Mouse (Mus musculus): ENCODE measurements around the gene Ppil2.

DNA sequence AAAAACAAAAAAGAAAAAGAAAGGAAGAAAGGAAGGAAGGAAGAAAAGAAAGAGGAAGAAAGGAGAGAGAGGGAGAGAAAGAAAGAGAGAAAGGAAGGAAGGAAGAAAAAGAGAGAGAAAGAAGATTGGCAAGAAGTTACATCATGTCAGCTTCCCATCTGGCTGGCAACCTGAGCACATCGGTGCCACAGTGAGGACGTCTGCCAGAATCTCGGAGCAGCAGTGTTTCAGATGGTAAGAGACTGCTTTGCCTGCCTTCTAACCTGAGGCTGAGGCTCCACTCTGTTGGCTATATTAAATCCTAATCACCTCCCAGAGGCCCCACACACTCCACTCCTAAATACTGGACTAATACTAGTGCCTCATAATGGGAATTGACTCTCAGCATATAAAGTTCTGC is 57.2 kb downstream of the Ppil2 start:
- TF ChIP-seq POLR2A (IDR thresholded peaks at IDR 0.05; ENCODE audit: borderline replicate concordance, insufficient read depth, low read length) (no peak), CTCF (IDR thresholded peaks at IDR 0.05; ENCODE audit: borderline replicate concordance, insufficient read depth, low read depth, low read length) (no peak)

Data from cerebellum, adult 2 months (tissue).